Mouse (Mus musculus): ENCODE data around the gene Tor3a. TPM values are rescaled to one million over a fixed set of nuclear protein-coding genes. Genes with fewer than 3 reads are reported as not detected.

Tor3a gene
- polyA plus RNA-seq, 1 experiment from 2014 or later, result 5.1 TPM

- Histone ChIP-seq H3K4me3 (no peak overlapping the region), H3K36me3 (peaks cover 64% of the 10 kb centered on the region)
- WGBS, result 79% methylated on average over 4 of the region's 4 CpGs
Observed at GRCm38 (mm10) chr1:156626729-156627128, 47.4 kb downstream of the Tor3a start.

GRCm38 (mm10) chr1:156624231-156624630, 49.9 kb downstream of the Tor3a start:
- peaks cover 15% of the 10 kb centered on the region for H3K4me1 ChIP-seq
- no peaks in the 10 kb centered on the region for H3K27me3 ChIP-seq (replicated peaks)
- H3K9ac ChIP-seq, result no peak overlapping the region
- no peak for ATAC-seq (ENCODE audit: extremely low read depth, insufficient number of reproducible peaks, low FRiP score, low TSS enrichment)
- no peaks in the 10 kb centered on the region for H3K9me3 ChIP-seq
- WGBS, result 53% methylated on average over 1 of the region's 1 CpGs
- H3K4me2 ChIP-seq, result no peak overlapping the region
- H3K36me3 ChIP-seq, result peaks cover 39% of the 10 kb centered on the region
- H3K27ac ChIP-seq (replicated peaks), result no peak overlapping the region
- H3K4me3 ChIP-seq, result no peak overlapping the region

More at GRCm38 (mm10) chr1:156626729-156627128, 47.4 kb downstream of the Tor3a start:
- no peak for ATAC-seq (ENCODE audit: extremely low read depth, insufficient number of reproducible peaks, low FRiP score, low TSS enrichment)
- H3K4me2 ChIP-seq, result no peak overlapping the region
- H3K27ac ChIP-seq (replicated peaks), result no peak overlapping the region
- no peaks in the 10 kb centered on the region for H3K27me3 ChIP-seq (replicated peaks)
- H3K9me3 ChIP-seq, result peaks cover 3% of the 10 kb centered on the region
- no peaks in the 10 kb centered on the region for H3K4me1 ChIP-seq
- no peak overlapping the region for H3K9ac ChIP-seq

- Histone ChIP-seq H3K36me3 (peaks cover 24% of the 10 kb centered on the region), H3K9ac (no peak overlapping the region), H3K4me3 (no peak overlapping the region), H3K4me1 (peaks cover 36% of the 10 kb centered on the region), H3K9me3 (no peaks in the 10 kb centered on the region), H3K4me2 (no peak overlapping the region), H3K27me3 (replicated peaks) (no peaks in the 10 kb centered on the region), H3K27ac (replicated peaks) (0 out of 2 replicates have a peak overlapping the region, but pooled peaks have one; percentile 5)
- WGBS, result 79% methylated on average over 3 of the region's 3 CpGs
- no peak for ATAC-seq (ENCODE audit: extremely low read depth, insufficient number of reproducible peaks, low FRiP score, low TSS enrichment)
Observed at GRCm38 (mm10) chr1:156620951-156621350, 53.2 kb downstream of the Tor3a start.

- H3K27ac ChIP-seq (replicated peaks), result 0 out of 2 replicates have a peak overlapping the region, but pooled peaks have one; percentile 5
- 58% methylated on average over 4 of the region's 4 CpGs for WGBS
- ATAC-seq (ENCODE audit: extremely low read depth, insufficient number of reproducible peaks, low FRiP score, low TSS enrichment), result no peak
- no peaks in the 10 kb centered on the region for H3K27me3 ChIP-seq (replicated peaks)
- peaks cover 18% of the 10 kb centered on the region for H3K36me3 ChIP-seq
- no peak overlapping the region for H3K4me2 ChIP-seq
- no peaks in the 10 kb centered on the region for H3K9me3 ChIP-seq
- peaks cover 41% of the 10 kb centered on the region for H3K4me1 ChIP-seq
- H3K4me3 ChIP-seq, result no peak overlapping the region
- no peak overlapping the region for H3K9ac ChIP-seq
Observed at GRCm38 (mm10) chr1:156620292-156620909, 53.8 kb downstream of the Tor3a start.

- peak overlapping the region; percentile 52 for H3K4me2 ChIP-seq
- H3K9me3 ChIP-seq, result no peaks in the 10 kb centered on the region
- H3K9ac ChIP-seq, result 0 out of 2 replicates have a peak overlapping the region, but pooled peaks have one; percentile 42
- peak overlapping the region; percentile 30; the same call in 1 of the 2 replicates for H3K4me3 ChIP-seq
- no peak for ATAC-seq (ENCODE audit: extremely low read depth, insufficient number of reproducible peaks, low FRiP score, low TSS enrichment)
- H3K4me1 ChIP-seq, result peaks cover 62% of the 10 kb centered on the region
- peaks cover 5% of the 10 kb centered on the region for H3K36me3 ChIP-seq
- peak overlapping the region; percentile 75 for H3K27ac ChIP-seq (replicated peaks)
- H3K27me3 ChIP-seq (replicated peaks), result no peaks in the 10 kb centered on the region
- WGBS, result 54% methylated on average over 4 of the region's 4 CpGs
Observed at GRCm38 (mm10) chr1:156617811-156618210, 56.3 kb downstream of the Tor3a start.

GRCm38 (mm10) chr1:156616989-156617598, 57.1 kb downstream of the Tor3a start:
- peak overlapping the region; percentile 30 for H3K4me3 ChIP-seq
- no peak for ATAC-seq (ENCODE audit: extremely low read depth, insufficient number of reproducible peaks, low FRiP score, low TSS enrichment)

GRCm38 (mm10) chr1:156615381-156616133, 58.6 kb downstream of the Tor3a start:
- no peaks in the 10 kb centered on the region for H3K27me3 ChIP-seq (replicated peaks)
- peak overlapping the region; percentile 69 for H3K4me2 ChIP-seq
- no peak for ATAC-seq (ENCODE audit: extremely low read depth, insufficient number of reproducible peaks, low FRiP score, low TSS enrichment)
- H3K9me3 ChIP-seq, result no peaks in the 10 kb centered on the region
- H3K9ac ChIP-seq, result peak overlapping the region; percentile 67
- peak overlapping the region; percentile 81 for H3K27ac ChIP-seq (replicated peaks)
- peaks cover 59% of the 10 kb centered on the region for H3K4me1 ChIP-seq
- H3K36me3 ChIP-seq, result no peaks in the 10 kb centered on the region; the same call in 1 of the 2 replicates
- H3K4me3 ChIP-seq, result peak overlapping the region; percentile 41
- WGBS, result 11% methylated on average over 13 of the region's 13 CpGs

More at GRCm38 (mm10) chr1:156616989-156617598, 57.1 kb downstream of the Tor3a start:
- Histone ChIP-seq H3K36me3 (no peaks in the 10 kb centered on the region), H3K4me1 (peaks cover 62% of the 10 kb centered on the region), H3K4me2 (peak overlapping the region; percentile 52), H3K27ac (replicated peaks) (peak overlapping the region; percentile 75), H3K9ac (peak overlapping the region; percentile 61), H3K27me3 (replicated peaks) (no peaks in the 10 kb centered on the region), H3K9me3 (no peaks in the 10 kb centered on the region)
- 49% methylated on average over 12 of the region's 12 CpGs for WGBS

- Histone ChIP-seq H3K4me2 (peak overlapping the region; percentile 69), H3K9me3 (no peaks in the 10 kb centered on the region), H3K4me1 (peaks cover 51% of the 10 kb centered on the region), H3K4me3 (no peak overlapping the region), H3K9ac (no peak overlapping the region), H3K27me3 (replicated peaks) (no peaks in the 10 kb centered on the region), H3K27ac (replicated peaks) (peak overlapping the region; percentile 81; the same call in 1 of the 2 replicates), H3K36me3 (no peaks in the 10 kb centered on the region; the same call in 1 of the 2 replicates)
- 78% methylated on average over 1 of the region's 1 CpGs for WGBS
- no peak for ATAC-seq (ENCODE audit: extremely low read depth, insufficient number of reproducible peaks, low FRiP score, low TSS enrichment)
Observed at GRCm38 (mm10) chr1:156614710-156615109, 59.4 kb downstream of the Tor3a start.

- no peak overlapping the region for H3K4me3 ChIP-seq
- peak overlapping the region; percentile 79 for H3K27ac ChIP-seq (replicated peaks)
- H3K4me1 ChIP-seq, result peaks cover 49% of the 10 kb centered on the region
- no peak for ATAC-seq (ENCODE audit: extremely low read depth, insufficient number of reproducible peaks, low FRiP score, low TSS enrichment)
- H3K27me3 ChIP-seq (replicated peaks), result no peaks in the 10 kb centered on the region
- no peaks in the 10 kb centered on the region; the same call in 1 of the 2 replicates for H3K36me3 ChIP-seq
- H3K9me3 ChIP-seq, result no peaks in the 10 kb centered on the region
- H3K9ac ChIP-seq, result peak overlapping the region; percentile 52; the same call in 1 of the 2 replicates
- 34% methylated on average over 9 of the region's 9 CpGs for WGBS
- H3K4me2 ChIP-seq, result peak overlapping the region; percentile 35
Observed at GRCm38 (mm10) chr1:156613855-156614530, 60.2 kb downstream of the Tor3a start.

- no peaks in the 10 kb centered on the region for H3K9me3 ChIP-seq
- no peak overlapping the region for H3K4me3 ChIP-seq
- H3K9ac ChIP-seq, result no peak overlapping the region
- no peaks in the 10 kb centered on the region; the same call in 1 of the 2 replicates for H3K36me3 ChIP-seq
- 63% methylated on average over 1 of the region's 1 CpGs for WGBS
- H3K4me2 ChIP-seq, result no peak overlapping the region
- ATAC-seq (ENCODE audit: extremely low read depth, insufficient number of reproducible peaks, low FRiP score, low TSS enrichment), result no peak
- H3K27ac ChIP-seq (replicated peaks), result no peak overlapping the region
- H3K27me3 ChIP-seq (replicated peaks), result no peaks in the 10 kb centered on the region
- peaks cover 36% of the 10 kb centered on the region for H3K4me1 ChIP-seq
Observed at GRCm38 (mm10) chr1:156610257-156610656, 63.9 kb downstream of the Tor3a start.

GRCm38 (mm10) chr1:156608496-156608895, 65.7 kb downstream of the Tor3a start:
- Histone ChIP-seq H3K27me3 (replicated peaks) (no peaks in the 10 kb centered on the region), H3K9ac (no peak overlapping the region), H3K36me3 (no peaks in the 10 kb centered on the region; the same call in 1 of the 2 replicates), H3K4me3 (no peak overlapping the region), H3K9me3 (no peaks in the 10 kb centered on the region), H3K27ac (replicated peaks) (no peak overlapping the region), H3K4me1 (peaks cover 30% of the 10 kb centered on the region), H3K4me2 (no peak overlapping the region)
- no peak for ATAC-seq (ENCODE audit: extremely low read depth, insufficient number of reproducible peaks, low FRiP score, low TSS enrichment)
- WGBS, result 83% methylated on average over 2 of the region's 2 CpGs
